Mouse (Mus musculus) kidney, postnatal 0 days (tissue): ENCODE measurements at regions not wholly inside any gene's neighbourhood (a gene's known extent, or its start where the extent isn't known, plus 50 kb on each side); places are given as distances from the start of the nearest gene placed in this dataset.
A peak's percentile ranks its signal among the peaks of the same experiment; 100 is the strongest.

Experiments used
- ATAC-seq: fragments of 200-750 bp; cut with Nextera tagmentation; replicated peaks from 2 replicates; pipeline ENCODE4 v1.8.0; 2017; ENCODE audit warnings: low read depth, moderate number of reproducible peaks, moderate TSS enrichment, moderate library complexity; ENCODE audit not compliant: low FRiP score
- DNase-seq: peaks from one replicate; pipeline ENCODE4 v3.0.0-alpha.2; 2016; ENCODE audit warnings: low spot score
- H3K27ac ChIP-seq: fragments of 300-500 bp; sonication (generic); 2 replicates; pipeline ENCODE4 v1.5.1; 2014; ENCODE audit warnings: mild to moderate bottlenecking
- H3K27me3 ChIP-seq: fragments of 300-500 bp; sonication (generic); 2 replicates; pipeline ENCODE4 v1.6.1; 2014; ENCODE audit warnings: low read length, mixed read lengths; ENCODE audit not compliant: insufficient read depth
- H3K36me3 ChIP-seq: fragments of 300-500 bp; sonication (generic); 2 replicates; pipeline ENCODE4 v1.6.1; 2014; ENCODE audit warnings: low read length, mixed read lengths; ENCODE audit not compliant: insufficient read depth
- H3K4me1 ChIP-seq: fragments of 300-500 bp; sonication (generic); replicated peaks from 2 replicates; pipeline ENCODE4 v1.6.1; 2014; ENCODE audit warnings: antibody characterized with exemption, low read length, mixed read lengths; ENCODE audit not compliant: insufficient read depth
- H3K4me2 ChIP-seq: fragments of 300-500 bp; sonication (generic); 2 replicates; pipeline ENCODE4 v1.6.1; 2014; ENCODE audit warnings: mild to moderate bottlenecking, low read length, moderate library complexity, mixed read lengths
- H3K4me3 ChIP-seq: fragments of 300-500 bp; sonication (generic); replicated peaks from 2 replicates; pipeline ENCODE4 v1.5.1; 2014; ENCODE audit warnings: low read depth, low read length
- H3K9ac ChIP-seq: fragments of 300-500 bp; sonication (generic); 2 replicates; pipeline ENCODE4 v1.6.1; 2014; ENCODE audit warnings: low read depth, low read length
- H3K9me3 ChIP-seq: fragments of 300-500 bp; sonication (generic); replicated peaks from 2 replicates; pipeline ENCODE4 v1.6.1; 2016; ENCODE audit warnings: low read length, inconsistent platforms, mixed read lengths
- CTCF ChIP-seq: IDR thresholded peaks from 2 replicates; pipeline ENCODE4 v1.5.1; 2016; ENCODE audit warnings: antibody characterized with exemption, low read depth, mild to moderate bottlenecking, moderate library complexity
- WGBS: fragments of 180-500 bp; shearing (Covaris S2); extraction: QIAGEN DNeasy Blood & Tissue Kit; methylation state at CpG from one replicate; pipeline ENCODE4 v1.1.7; 2014; 5-methylcytosine and 5-hydroxymethylcytosine counted together

GRCm38 (mm10) chr8:79488861-79489260 is 89.5 kb upstream of the Smad1 start:
- Histone ChIP-seq H3K4me1 (no peaks in the 10 kb centered on the region), H3K9me3 (no peaks in the 10 kb centered on the region), H3K36me3 (no peaks in the 10 kb centered on the region), H3K27me3 (no peaks in the 10 kb centered on the region), H3K9ac (no peak overlapping the region), H3K4me2 (no peak overlapping the region), H3K4me3 (no peak overlapping the region), H3K27ac (no peak overlapping the region)
- ATAC-seq: no peak
- TF ChIP-seq CTCF: peak; percentile 64
- 74% methylated on average over 2 of the region's 2 CpGs for WGBS
- no peak for DNase-seq

GRCm38 (mm10) chr8:79487597-79487996 is 88.3 kb upstream of the Smad1 start:
- Histone ChIP-seq H3K4me3 (no peak overlapping the region), H3K36me3 (no peaks in the 10 kb centered on the region), H3K4me2 (no peak overlapping the region), H3K27me3 (no peaks in the 10 kb centered on the region), H3K9ac (no peak overlapping the region), H3K9me3 (no peaks in the 10 kb centered on the region), H3K4me1 (no peaks in the 10 kb centered on the region), H3K27ac (no peak overlapping the region)
- no peak for TF ChIP-seq CTCF
- no peak for ATAC-seq
- 78% methylated on average over 6 of the region's 6 CpGs for WGBS
- DNase-seq: no peak

GRCm38 (mm10) chr8:79479326-79479725 is 80.0 kb upstream of the Smad1 start:
- ATAC-seq (no peak), DNase-seq (no peak)
- no peaks in the 10 kb centered on the region for H3K4me1 ChIP-seq
- H3K27me3 ChIP-seq: no peaks in the 10 kb centered on the region
- H3K27ac ChIP-seq: no peak overlapping the region
- H3K4me3 ChIP-seq: no peak overlapping the region
- H3K36me3 ChIP-seq: no peaks in the 10 kb centered on the region
- 88% methylated on average over 8 of the region's 8 CpGs for WGBS
- no peak for TF ChIP-seq CTCF
- no peak overlapping the region for H3K9ac ChIP-seq
- no peaks in the 10 kb centered on the region for H3K9me3 ChIP-seq
- no peak overlapping the region for H3K4me2 ChIP-seq

- TF ChIP-seq CTCF: no peak
- ATAC-seq: no peak
- no peak for DNase-seq
- Histone ChIP-seq H3K9ac (no peak overlapping the region), H3K9me3 (no peaks in the 10 kb centered on the region), H3K36me3 (no peaks in the 10 kb centered on the region), H3K27me3 (no peaks in the 10 kb centered on the region), H3K4me1 (no peaks in the 10 kb centered on the region), H3K27ac (no peak overlapping the region), H3K4me2 (no peak overlapping the region), H3K4me3 (no peak overlapping the region)
- WGBS: 85% methylated on average over 5 of the region's 5 CpGs
These were observed 76.7 kb upstream of the Smad1 start for GRCm38 (mm10) chr8:79476012-79476411.

- no peak for DNase-seq
- WGBS: 62% methylated on average over 8 of the region's 8 CpGs
These were observed 75.4 kb upstream of the Smad1 start for GRCm38 (mm10) chr8:79474679-79475078.

GRCm38 (mm10) chr8:79452101-79452500 is 52.8 kb upstream of the Smad1 start:
- Histone ChIP-seq H3K27ac (no peak overlapping the region), H3K27me3 (no peaks in the 10 kb centered on the region), H3K9ac (no peak overlapping the region), H3K4me1 (no peaks in the 10 kb centered on the region), H3K36me3 (no peaks in the 10 kb centered on the region), H3K4me3 (no peak overlapping the region), H3K9me3 (no peaks in the 10 kb centered on the region), H3K4me2 (no peak overlapping the region)
- TF ChIP-seq CTCF: no peak
- no peak for ATAC-seq
- DNase-seq: no peak

More at GRCm38 (mm10) chr8:79474679-79475078, 75.4 kb upstream of the Smad1 start:
- Histone ChIP-seq H3K4me2 (no peak overlapping the region), H3K9ac (no peak overlapping the region), H3K4me1 (no peaks in the 10 kb centered on the region), H3K9me3 (no peaks in the 10 kb centered on the region), H3K36me3 (no peaks in the 10 kb centered on the region), H3K27ac (no peak overlapping the region), H3K27me3 (no peaks in the 10 kb centered on the region), H3K4me3 (no peak overlapping the region)
- no peak for ATAC-seq
- TF ChIP-seq CTCF: no peak

- Histone ChIP-seq H3K4me1 (no peaks in the 10 kb centered on the region), H3K27ac (no peak overlapping the region), H3K9me3 (no peaks in the 10 kb centered on the region), H3K36me3 (no peaks in the 10 kb centered on the region), H3K4me2 (no peak overlapping the region), H3K4me3 (no peak overlapping the region), H3K9ac (no peak overlapping the region), H3K27me3 (no peaks in the 10 kb centered on the region)
- 60% methylated on average over 3 of the region's 3 CpGs for WGBS
- no peak for DNase-seq
- no peak for ATAC-seq
- TF ChIP-seq CTCF: no peak
These were observed 50.1 kb upstream of the Smad1 start for GRCm38 (mm10) chr8:79449453-79449852.
